Mouse (Mus musculus) limb, embryonic 15.5 days (tissue): ENCODE results near the gene Ifi211. TPM values are rescaled to one million over a fixed set of nuclear protein-coding genes. Genes with fewer than 3 reads are reported as not detected.
"Not testable (repeated sequence)": the region's sequence is repeated elsewhere in the genome, so short reads cannot be mapped to it uniquely, and the experiment has no call there.

Experiments used
- ATAC-seq: fragments of 200-750 bp; cut with Nextera tagmentation; 2 replicates; pipeline ENCODE4 v1.8.0; 2017; ENCODE audit warnings: low read depth, moderate TSS enrichment; ENCODE audit not compliant: insufficient number of reproducible peaks, low FRiP score, low TSS enrichment
- H3K27ac ChIP-seq: fragments of 300-500 bp; sonication (generic); 2 replicates; pipeline ENCODE4 v1.5.1; 2015; ENCODE audit warnings: moderate library complexity, mild to moderate bottlenecking, inconsistent platforms
- H3K27me3 ChIP-seq: fragments of 300-500 bp; sonication (generic); 2 replicates; pipeline ENCODE4 v1.6.1; 2015; ENCODE audit warnings: inconsistent platforms
- H3K36me3 ChIP-seq: fragments of 300-500 bp; sonication (generic); 2 replicates; pipeline ENCODE4 v1.6.1; 2015; ENCODE audit warnings: inconsistent platforms
- H3K4me1 ChIP-seq: fragments of 300-500 bp; sonication (generic); 2 replicates; pipeline ENCODE4 v1.6.1; 2015; ENCODE audit warnings: inconsistent platforms
- H3K4me2 ChIP-seq: fragments of 300-500 bp; sonication (generic); 2 replicates; pipeline ENCODE4 v1.6.1; 2015; ENCODE audit warnings: mild to moderate bottlenecking, inconsistent platforms
- H3K4me3 ChIP-seq: fragments of 300-500 bp; sonication (generic); 2 replicates; pipeline ENCODE4 v1.5.1; 2015; ENCODE audit warnings: mild to moderate bottlenecking, inconsistent platforms
- H3K9ac ChIP-seq: fragments of 300-500 bp; sonication (generic); 2 replicates; pipeline ENCODE4 v1.6.1; 2015; ENCODE audit warnings: inconsistent platforms
- H3K9me3 ChIP-seq: fragments of 300-500 bp; sonication (generic); 2 replicates; pipeline ENCODE4 v1.6.1; 2016; ENCODE audit warnings: inconsistent platforms
- WGBS: fragments of 180-500 bp; shearing (Covaris S2); methylation state at CpG from one replicate; pipeline ENCODE4 v1.1.7; 2015; 5-methylcytosine and 5-hydroxymethylcytosine counted together
- polyA plus RNA-seq: library from polyadenylated mRNA; unstranded; fragments of >200 nt; fragmentation: Nextera tagmentation; extraction: Ambion mirVana; gene quantifications from 2 replicates; pipeline ENCODE4 v1.2.1, GENCODE M21; 2015

Gene Ifi211
- polyA plus RNA-seq, 1 experiment from 2014 or later = 1.4 TPM

- ATAC-seq = no peak
- Histone ChIP-seq H3K4me3 (no peak overlapping the region), H3K27me3 (no peaks in the 10 kb centered on the region), H3K27ac (no peak overlapping the region), H3K9me3 (no peaks in the 10 kb centered on the region), H3K4me1 (no peaks in the 10 kb centered on the region), H3K4me2 (no peak overlapping the region), H3K36me3 (no peaks in the 10 kb centered on the region), H3K9ac (no peak overlapping the region)
- 79% methylated on average over 2 of the region's 2 CpGs for WGBS
Measured at GRCm38 (mm10) chr1:173914559-173914958, 1.7 kb upstream of the Ifi211 start.

- H3K27me3 ChIP-seq, H3K9me3 ChIP-seq, H3K36me3 ChIP-seq, H3K9ac ChIP-seq, H3K4me3 ChIP-seq, ATAC-seq, H3K27ac ChIP-seq, H3K4me1 ChIP-seq, H3K4me2 ChIP-seq: not testable (repeated sequence)
Measured at GRCm38 (mm10) chr1:173913256-173913791, 478 bp upstream of the Ifi211 start.

DNA sequence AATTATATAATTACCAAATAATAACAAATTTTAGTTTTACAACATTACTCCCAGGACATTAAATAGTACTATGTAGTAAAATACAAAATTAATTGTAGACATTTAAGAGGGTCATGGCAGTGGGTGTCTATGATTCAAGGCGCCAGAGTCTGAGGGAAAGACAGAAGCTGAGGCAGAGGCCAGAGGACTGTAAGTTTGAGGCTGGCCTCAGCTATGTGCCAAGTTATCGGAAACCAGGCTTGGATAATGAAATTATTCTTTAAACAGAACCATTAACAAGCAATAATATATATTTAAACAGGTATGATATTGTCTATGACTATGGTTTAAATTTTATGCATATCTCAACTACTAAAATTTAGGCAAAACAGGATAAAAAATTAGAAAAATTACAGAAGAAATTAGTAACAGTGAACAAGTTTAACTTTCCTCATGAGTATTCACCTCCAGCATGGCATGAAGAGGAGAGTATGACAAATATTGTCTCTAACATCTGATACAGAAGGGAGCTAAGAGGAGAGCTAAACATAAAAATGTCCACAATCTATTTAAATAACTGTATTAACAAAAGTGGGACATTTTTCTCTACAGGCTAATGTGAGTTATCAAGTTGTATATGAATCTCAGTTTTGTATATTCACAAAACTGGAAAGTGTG, 910 bp downstream of the Ifi211 start:
- Histone ChIP-seq H3K9me3 (no peaks in the 10 kb centered on the region), H3K4me2 (no peak overlapping the region), H3K27ac (no peak overlapping the region), H3K9ac (no peak overlapping the region), H3K4me3 (no peak overlapping the region), H3K4me1 (no peaks in the 10 kb centered on the region), H3K27me3 (no peaks in the 10 kb centered on the region), H3K36me3 (no peaks in the 10 kb centered on the region)
- WGBS = 82% methylated on average over 2 of the region's 2 CpGs
- no peak for ATAC-seq

- H3K9ac ChIP-seq, H3K4me1 ChIP-seq, H3K9me3 ChIP-seq, H3K36me3 ChIP-seq, H3K4me3 ChIP-seq, H3K4me2 ChIP-seq, ATAC-seq, H3K27me3 ChIP-seq, H3K27ac ChIP-seq: not testable (repeated sequence)
Measured at GRCm38 (mm10) chr1:173908390-173908789, 4.5 kb downstream of the Ifi211 start.

DNA sequence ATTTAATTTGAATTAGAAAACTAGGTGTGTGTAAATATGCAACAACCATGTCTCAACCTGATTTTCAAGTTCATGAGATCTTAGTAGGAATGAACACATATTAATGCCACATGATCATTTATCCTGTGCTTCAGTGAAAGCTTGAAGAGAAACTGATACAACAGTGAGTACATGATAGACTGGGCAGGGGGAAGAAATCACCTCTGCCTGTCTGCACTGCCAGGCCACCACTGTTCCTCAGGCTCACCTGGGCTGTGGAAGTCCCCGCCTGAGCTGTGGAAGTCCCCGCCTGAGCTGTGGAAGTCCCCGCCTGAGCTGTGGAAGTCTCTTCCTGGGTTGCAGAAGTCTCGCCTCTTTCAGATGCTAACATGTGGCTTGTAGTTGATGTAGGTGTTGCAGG, 7.0 kb downstream of the Ifi211 start:
- not testable (repeated sequence) for H3K9ac ChIP-seq, H3K4me2 ChIP-seq, H3K27me3 ChIP-seq, H3K36me3 ChIP-seq, H3K27ac ChIP-seq, H3K9me3 ChIP-seq, H3K4me1 ChIP-seq, H3K4me3 ChIP-seq, ATAC-seq
- WGBS = 81% methylated on average over 4 of the region's 4 CpGs

GRCm38 (mm10) chr1:173889741-173890140, 23.1 kb downstream of the Ifi211 start:
- H3K27ac ChIP-seq, H3K9me3 ChIP-seq, ATAC-seq, H3K4me1 ChIP-seq, H3K4me3 ChIP-seq, H3K4me2 ChIP-seq, H3K27me3 ChIP-seq, H3K9ac ChIP-seq, H3K36me3 ChIP-seq: not testable (repeated sequence)

- ATAC-seq, H3K36me3 ChIP-seq, H3K4me3 ChIP-seq, H3K27me3 ChIP-seq, H3K9ac ChIP-seq, H3K27ac ChIP-seq, H3K9me3 ChIP-seq, H3K4me1 ChIP-seq, H3K4me2 ChIP-seq: not testable (repeated sequence)
- WGBS = 83% methylated on average over 1 of the region's 2 CpGs
Measured at GRCm38 (mm10) chr1:173887026-173887787, 25.6 kb downstream of the Ifi211 start.

- H3K9me3 ChIP-seq = not testable (repeated sequence)
Measured at GRCm38 (mm10) chr1:173880004-173880666, 32.7 kb downstream of the Ifi211 start.

DNA sequence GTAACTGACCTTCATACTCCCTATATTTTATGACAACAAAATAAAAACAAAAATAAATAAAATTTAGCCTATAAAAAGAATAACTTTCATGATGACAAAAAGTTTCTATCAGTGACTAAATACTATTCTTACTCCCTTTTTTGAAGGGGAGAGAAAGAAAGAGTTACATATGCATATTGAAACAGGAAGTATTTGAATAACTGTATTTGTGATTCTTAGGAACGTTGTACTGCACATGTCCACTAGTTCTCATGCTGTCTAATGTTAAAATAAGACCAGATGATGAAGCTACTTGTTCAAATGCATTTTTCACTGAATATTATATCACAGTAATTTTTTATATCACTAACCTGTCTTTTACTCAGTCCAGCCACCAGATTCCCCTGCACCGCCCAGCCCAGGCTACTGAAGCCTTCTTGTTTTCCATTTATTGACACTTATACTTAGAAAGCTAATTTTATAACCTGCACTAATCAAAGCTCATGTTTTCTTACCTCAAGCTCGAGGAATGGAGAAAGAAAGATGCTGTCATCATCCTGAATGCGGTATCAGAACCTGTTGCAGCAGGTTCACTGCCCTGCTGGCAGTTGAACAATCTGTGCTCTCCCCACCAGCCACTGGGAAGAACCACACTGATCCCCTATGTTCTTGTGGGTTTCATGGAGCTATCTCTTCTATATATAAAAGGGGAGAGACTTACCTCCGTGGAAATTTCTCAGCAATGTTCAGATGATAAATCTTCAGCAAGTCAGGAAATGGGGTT, 33.4 kb downstream of the Ifi211 start:
- not testable (repeated sequence) for H3K27me3 ChIP-seq, H3K4me1 ChIP-seq, H3K4me2 ChIP-seq, H3K9ac ChIP-seq, ATAC-seq, H3K27ac ChIP-seq, H3K9me3 ChIP-seq, H3K36me3 ChIP-seq, H3K4me3 ChIP-seq
- 63% methylated on average over 5 of the region's 5 CpGs for WGBS

More at GRCm38 (mm10) chr1:173880004-173880666, 32.7 kb downstream of the Ifi211 start:
- H3K4me3 ChIP-seq, H3K27me3 ChIP-seq, H3K4me1 ChIP-seq, H3K9ac ChIP-seq, ATAC-seq, H3K36me3 ChIP-seq, H3K4me2 ChIP-seq, H3K27ac ChIP-seq: not testable (repeated sequence)
- WGBS = 72% methylated on average over 3 of the region's 3 CpGs

GRCm38 (mm10) chr1:173878264-173878663, 34.6 kb downstream of the Ifi211 start:
- ATAC-seq = not testable (repeated sequence)
- WGBS = 82% methylated on average over 6 of the region's 6 CpGs

GRCm38 (mm10) chr1:173877125-173877524, 35.7 kb downstream of the Ifi211 start:
- not testable (repeated sequence) for H3K36me3 ChIP-seq, H3K9me3 ChIP-seq, H3K4me2 ChIP-seq, ATAC-seq, H3K27ac ChIP-seq, H3K4me3 ChIP-seq, H3K4me1 ChIP-seq, H3K27me3 ChIP-seq, H3K9ac ChIP-seq
- 81% methylated on average over 1 of the region's 1 CpGs for WGBS

More at GRCm38 (mm10) chr1:173878264-173878663, 34.6 kb downstream of the Ifi211 start:
- H3K36me3 ChIP-seq, H3K27me3 ChIP-seq, H3K4me2 ChIP-seq, H3K9ac ChIP-seq, H3K9me3 ChIP-seq, H3K27ac ChIP-seq, H3K4me1 ChIP-seq, H3K4me3 ChIP-seq: not testable (repeated sequence)
